Mouse (Mus musculus) kidney, postnatal 0 days (tissue): ENCODE data around the gene 2810004N23Rik. TPM values are rescaled to one million over a fixed set of nuclear protein-coding genes. Genes with fewer than 3 reads are reported as not detected.
A peak's percentile ranks its signal among the peaks of the same experiment; 100 is the strongest.

Experiments
- ATAC-seq: fragments of 200-750 bp; cut with Nextera tagmentation; replicated peaks from 2 replicates; pipeline ENCODE4 v1.8.0; 2017; ENCODE audit warnings: low read depth, moderate number of reproducible peaks, moderate TSS enrichment, moderate library complexity; ENCODE audit not compliant: low FRiP score
- DNase-seq: peaks from one replicate; pipeline ENCODE4 v3.0.0-alpha.2; 2016; ENCODE audit warnings: low spot score
- H3K27ac ChIP-seq: fragments of 300-500 bp; sonication (generic); 2 replicates; pipeline ENCODE4 v1.5.1; 2014; ENCODE audit warnings: mild to moderate bottlenecking
- H3K27me3 ChIP-seq: fragments of 300-500 bp; sonication (generic); 2 replicates; pipeline ENCODE4 v1.6.1; 2014; ENCODE audit warnings: low read length, mixed read lengths; ENCODE audit not compliant: insufficient read depth
- H3K36me3 ChIP-seq: fragments of 300-500 bp; sonication (generic); 2 replicates; pipeline ENCODE4 v1.6.1; 2014; ENCODE audit warnings: low read length, mixed read lengths; ENCODE audit not compliant: insufficient read depth
- H3K4me1 ChIP-seq: fragments of 300-500 bp; sonication (generic); replicated peaks from 2 replicates; pipeline ENCODE4 v1.6.1; 2014; ENCODE audit warnings: antibody characterized with exemption, low read length, mixed read lengths; ENCODE audit not compliant: insufficient read depth
- H3K4me2 ChIP-seq: fragments of 300-500 bp; sonication (generic); 2 replicates; pipeline ENCODE4 v1.6.1; 2014; ENCODE audit warnings: mild to moderate bottlenecking, low read length, moderate library complexity, mixed read lengths
- H3K4me3 ChIP-seq: fragments of 300-500 bp; sonication (generic); replicated peaks from 2 replicates; pipeline ENCODE4 v1.5.1; 2014; ENCODE audit warnings: low read depth, low read length
- H3K9ac ChIP-seq: fragments of 300-500 bp; sonication (generic); 2 replicates; pipeline ENCODE4 v1.6.1; 2014; ENCODE audit warnings: low read depth, low read length
- H3K9me3 ChIP-seq: fragments of 300-500 bp; sonication (generic); replicated peaks from 2 replicates; pipeline ENCODE4 v1.6.1; 2016; ENCODE audit warnings: low read length, inconsistent platforms, mixed read lengths
- CTCF ChIP-seq: IDR thresholded peaks from 2 replicates; pipeline ENCODE4 v1.5.1; 2016; ENCODE audit warnings: antibody characterized with exemption, low read depth, mild to moderate bottlenecking, moderate library complexity
- WGBS: fragments of 180-500 bp; shearing (Covaris S2); extraction: QIAGEN DNeasy Blood & Tissue Kit; methylation state at CpG from one replicate; pipeline ENCODE4 v1.1.7; 2014; 5-methylcytosine and 5-hydroxymethylcytosine counted together
- polyA plus RNA-seq: library from polyadenylated mRNA; unstranded; fragments of >200 nt; fragmentation: Nextera tagmentation; extraction: Ambion mirVana; gene quantifications from 2 replicates; pipeline ENCODE4 v1.2.1, GENCODE M21; 2015

2810004N23Rik gene
- polyA plus RNA-seq, 1 experiment from 2014 or later = 33.3 TPM

- Histone ChIP-seq H3K4me2 (no peak overlapping the region), H3K27me3 (no peaks in the 10 kb centered on the region), H3K27ac (no peak overlapping the region), H3K9ac (no peak overlapping the region), H3K4me1 (no peaks in the 10 kb centered on the region), H3K36me3 (peaks cover 23% of the 10 kb centered on the region), H3K9me3 (no peaks in the 10 kb centered on the region), H3K4me3 (no peak overlapping the region)
- no peak for DNase-seq
- no peak for TF ChIP-seq CTCF
- WGBS = 88% methylated on average over 2 of the region's 2 CpGs
- no peak for ATAC-seq
Measured at GRCm38 (mm10) chr8:124837956-124838355, 25.0 kb downstream of the 2810004N23Rik start.

- Histone ChIP-seq H3K27me3 (no peaks in the 10 kb centered on the region), H3K9ac (no peak overlapping the region), H3K9me3 (no peaks in the 10 kb centered on the region), H3K4me1 (no peaks in the 10 kb centered on the region), H3K27ac (no peak overlapping the region), H3K4me3 (no peak overlapping the region), H3K36me3 (peaks cover 20% of the 10 kb centered on the region), H3K4me2 (no peak overlapping the region)
- ATAC-seq = no peak
- WGBS = 71% methylated on average over 2 of the region's 2 CpGs
- DNase-seq = no peak
- TF ChIP-seq CTCF = no peak
Measured at GRCm38 (mm10) chr8:124836907-124837306, 26.0 kb downstream of the 2810004N23Rik start.

- Histone ChIP-seq H3K27ac (no peak overlapping the region), H3K27me3 (no peaks in the 10 kb centered on the region), H3K4me2 (no peak overlapping the region), H3K4me1 (no peaks in the 10 kb centered on the region), H3K4me3 (no peak overlapping the region), H3K9me3 (no peaks in the 10 kb centered on the region), H3K9ac (no peak overlapping the region), H3K36me3 (peaks cover 17% of the 10 kb centered on the region)
- DNase-seq (no peak), ATAC-seq (no peak)
- 86% methylated on average over 7 of the region's 7 CpGs for WGBS
- TF ChIP-seq CTCF = 0 out of 2 replicates have a peak, but pooled peaks have one; percentile 2
Measured at GRCm38 (mm10) chr8:124836273-124836672, 26.6 kb downstream of the 2810004N23Rik start.

- no peak for TF ChIP-seq CTCF
- Histone ChIP-seq H3K9ac (no peak overlapping the region), H3K4me1 (no peaks in the 10 kb centered on the region), H3K9me3 (no peaks in the 10 kb centered on the region), H3K36me3 (peaks cover 13% of the 10 kb centered on the region), H3K27me3 (no peaks in the 10 kb centered on the region), H3K27ac (no peak overlapping the region), H3K4me2 (no peak overlapping the region), H3K4me3 (no peak overlapping the region)
- DNase-seq (no peak), ATAC-seq (no peak)
Measured at GRCm38 (mm10) chr8:124835848-124836247, 27.1 kb downstream of the 2810004N23Rik start.

- DNase-seq (peak; percentile 40), ATAC-seq (no peak)
Measured at GRCm38 (mm10) chr8:124833430-124834205, 29.3 kb downstream of the 2810004N23Rik start.

GRCm38 (mm10) chr8:124831941-124832340, 31.0 kb downstream of the 2810004N23Rik start:
- TF ChIP-seq CTCF = no peak
- H3K4me1 ChIP-seq = peaks cover 3% of the 10 kb centered on the region; the same call in 1 of the 2 replicates
- H3K27ac ChIP-seq = no peak overlapping the region
- no peak for ATAC-seq
- H3K36me3 ChIP-seq = no peaks in the 10 kb centered on the region
- no peak overlapping the region for H3K9ac ChIP-seq
- no peak overlapping the region for H3K4me2 ChIP-seq
- H3K9me3 ChIP-seq = no peaks in the 10 kb centered on the region
- 92% methylated on average over 6 of the region's 6 CpGs for WGBS
- H3K27me3 ChIP-seq = no peaks in the 10 kb centered on the region
- no peak for DNase-seq
- H3K4me3 ChIP-seq = no peak overlapping the region

More at GRCm38 (mm10) chr8:124833430-124834205, 29.3 kb downstream of the 2810004N23Rik start:
- no peak overlapping the region for H3K4me3 ChIP-seq
- 27% methylated on average over 15 of the region's 15 CpGs for WGBS
- H3K27ac ChIP-seq = peak overlapping the region; percentile 40; the same call in 1 of the 2 replicates
- no peaks in the 10 kb centered on the region for H3K27me3 ChIP-seq
- no peaks in the 10 kb centered on the region for H3K9me3 ChIP-seq
- TF ChIP-seq CTCF = no peak
- peak overlapping the region; percentile 33 for H3K4me2 ChIP-seq
- H3K4me1 ChIP-seq = no peaks in the 10 kb centered on the region
- peaks cover 3% of the 10 kb centered on the region for H3K36me3 ChIP-seq
- no peak overlapping the region for H3K9ac ChIP-seq
